Mouse (Mus musculus) G1E (cell line): ENCODE measurements around the gene Polk. TPM values are rescaled to one million over a fixed set of nuclear protein-coding genes. Genes with fewer than 3 reads are reported as not detected.

Experiments
- ATAC-seq: 2 replicates; pipeline ENCODE4 v1.8.0; 2016; ENCODE audit warnings: mild to moderate bottlenecking; ENCODE audit not compliant: insufficient number of reproducible peaks, poor library complexity, low FRiP score, severe bottlenecking; ENCODE audit errors: extremely low read depth
- DNase-seq: peaks from one replicate; pipeline ENCODE4 v3.0.0; 2012; ENCODE audit warnings: low spot score
- H3K27me3 ChIP-seq: 2 replicates; pipeline ENCODE4 v1.6.1; 2012; ENCODE audit warnings: mild to moderate bottlenecking, low read length, inconsistent platforms; ENCODE audit not compliant: insufficient read depth
- H3K36me3 ChIP-seq: replicated peaks from 2 replicates; pipeline ENCODE3; 2012; ENCODE audit warnings: mild to moderate bottlenecking, inconsistent platforms
- H3K4me1 ChIP-seq: 2 replicates; pipeline ENCODE4 v1.6.1; 2012; ENCODE audit warnings: low read depth, low read length, inconsistent platforms, mixed read lengths; ENCODE audit not compliant: insufficient read depth
- H3K4me3 ChIP-seq: 2 replicates; pipeline ENCODE4 v1.5.1; 2012; ENCODE audit warnings: low read depth, mild to moderate bottlenecking, inconsistent platforms, low read length, moderate library complexity, mixed read lengths
- H3K9me3 ChIP-seq: replicated peaks from 2 replicates; pipeline ENCODE4 v1.6.1; 2012; ENCODE audit warnings: inconsistent platforms
- CTCF ChIP-seq: IDR thresholded peaks from 2 replicates; pipeline ENCODE4 v1.5.1; 2012; ENCODE audit warnings: low read depth, low read length, inconsistent platforms, mixed read lengths
- GATA1 ChIP-seq: IDR thresholded peaks from 2 replicates; pipeline ENCODE4 v1.6.1; 2012; ENCODE audit warnings: borderline replicate concordance, low read length, inconsistent platforms, mixed read lengths
- GATA2 ChIP-seq: IDR thresholded peaks from 2 replicates; pipeline ENCODE4 v1.6.1; 2012; ENCODE audit warnings: low read depth, low read length, inconsistent platforms, borderline replicate concordance
- POLR2AphosphoS5 ChIP-seq: IDR thresholded peaks from 2 replicates; pipeline ENCODE4 v1.6.1; 2012; ENCODE audit warnings: low read depth, low read length, inconsistent platforms; ENCODE audit not compliant: insufficient replicate concordance
- TAL1 ChIP-seq: conservative IDR thresholded peaks from 2 replicates; pipeline ENCODE4 v1.6.1; 2012; ENCODE audit warnings: low read depth, low read length, inconsistent platforms, mixed read lengths
- polyA plus RNA-seq: library from polyadenylated mRNA; stranded (reverse); fragments of >175 nt; gene quantifications from 2 replicates; pipeline ENCODE4 v1.2.3, GENCODE M21; 2012
- total RNA-seq, 2 experiments: library from RNA; stranded (forward) in 1 of 2; stranded (reverse) in 1 of 2; fragments of 200-1000 nt in 1 of 2; fragments of >200 nt in 1 of 2; fragmentation: Nextera tagmentation in 1 of 2; gene quantifications; 2 replicates each; pipeline ENCODE4 v1.2.3; 2014 to 2017

Gene Polk
- total RNA-seq (2014; fragmentation: Nextera tagmentation), result 44.1 and 49.7 TPM in 2 replicates
- 19.1 and 25.6 TPM in 2 replicates for total RNA-seq (2017)
- polyA plus RNA-seq, result 0.36 and 0.72 TPM in 2 replicates

DNA sequence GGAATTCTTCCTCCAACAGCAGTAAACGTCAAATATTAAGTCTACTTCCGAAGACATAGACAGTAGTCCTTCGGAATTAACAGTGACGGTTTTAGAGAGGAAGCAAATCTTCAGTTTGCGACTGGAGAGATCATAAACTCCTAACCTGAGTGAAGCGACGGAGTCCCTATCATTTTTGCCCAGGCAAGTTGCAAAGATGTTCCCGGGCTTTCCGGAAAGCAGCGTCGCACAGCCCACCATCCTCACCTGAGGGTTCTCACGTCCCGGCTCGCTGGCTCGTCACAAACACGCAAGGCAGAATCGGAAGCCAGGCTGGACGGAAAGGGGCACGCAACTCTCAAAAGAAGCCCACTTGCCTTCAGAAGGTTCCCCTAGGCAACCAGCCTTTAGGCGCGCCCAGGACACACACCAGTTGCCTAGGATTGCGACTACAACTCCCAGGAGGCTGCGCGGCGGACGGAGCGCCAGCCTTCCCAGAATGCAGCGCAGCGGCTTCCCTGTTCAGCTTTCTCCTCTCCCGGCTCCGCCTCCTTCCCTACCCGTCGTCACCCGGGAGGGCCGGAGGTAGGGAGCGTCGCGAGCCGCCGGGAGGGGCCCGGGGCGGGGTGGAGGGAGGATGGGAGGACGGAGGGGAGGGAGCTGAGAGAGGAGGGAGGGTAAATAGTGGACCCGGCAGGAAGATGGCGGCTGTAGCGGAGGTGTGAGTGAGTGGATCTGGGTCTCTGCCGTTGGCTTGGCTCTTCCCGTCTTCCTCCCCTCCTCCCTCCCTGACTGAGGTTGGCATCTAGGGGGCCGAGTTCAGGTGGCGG lies at the start of gene Polk, which contains the start of gene Col4a3bp:
Gene Polk (minus strand): TSS at position 499 of the 809 bp plus-strand sequence.
Gene Col4a3bp (plus strand): TSS at position 538 of the 809 bp plus-strand sequence.
- ATAC-seq, result peak; percentile 96
- no peaks in the 10 kb centered on the region for H3K27me3 ChIP-seq

GRCm38 (mm10) chr13:96588642-96589041 lies 46.3 kb upstream of the Polk start:
- DNase-seq (no peak), ATAC-seq (no peak)
- H3K4me3 ChIP-seq, result no peak overlapping the region
- peaks cover 6% of the 10 kb centered on the region for H3K4me1 ChIP-seq
- H3K36me3 ChIP-seq, result peaks cover 22% of the 10 kb centered on the region
- H3K9me3 ChIP-seq, result no peaks in the 10 kb centered on the region
- H3K27me3 ChIP-seq, result no peaks in the 10 kb centered on the region
- TF ChIP-seq GATA2 (no peak), CTCF (no peak), GATA1 (no peak), TAL1 (no peak), POLR2AphosphoS5 (no peak)

More for the DNA sequence above, at the start of gene Polk, which contains the start of gene Col4a3bp:
- H3K36me3 ChIP-seq, result peaks cover 6% of the 10 kb centered on the region
- no peaks in the 10 kb centered on the region for H3K9me3 ChIP-seq
- H3K4me1 ChIP-seq, result peaks cover 29% of the 10 kb centered on the region
- H3K4me3 ChIP-seq, result peak within 1 kb of the TSS; percentile 97
- TF ChIP-seq TAL1 (no peak), CTCF (no peak), GATA1 (no peak), GATA2 (no peak), POLR2AphosphoS5 (no peak)
- peak; percentile 97 for DNase-seq

- no peak for TF ChIP-seq GATA1
- TF ChIP-seq CTCF, result no peak
- no peak for TF ChIP-seq TAL1
- no peak for TF ChIP-seq POLR2AphosphoS5
- TF ChIP-seq GATA2, result no peak
- ATAC-seq, result no peak
Measured at GRCm38 (mm10) chr13:96586540-96586939, 44.2 kb upstream of the Polk start.

DNA sequence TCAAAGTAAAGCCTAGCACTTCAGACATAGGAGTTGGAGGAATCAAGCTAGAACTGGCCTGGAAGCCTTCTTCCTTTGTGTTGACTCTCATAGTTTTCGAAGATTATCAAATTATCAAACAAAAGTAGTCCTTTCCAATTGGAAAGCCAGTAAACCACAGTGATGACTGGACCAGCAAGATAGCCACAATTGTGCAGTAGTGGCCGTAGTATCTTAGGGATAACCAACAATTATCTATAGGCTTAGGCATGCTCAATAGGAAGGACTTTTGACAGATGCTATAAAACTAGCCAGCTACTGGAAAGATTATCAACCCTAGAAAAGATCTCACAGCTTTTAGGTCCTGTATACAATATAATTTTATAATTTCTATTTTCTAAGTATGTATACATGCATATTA lies 41.8 kb upstream of the Polk start:
- no peak for TF ChIP-seq GATA1
- TF ChIP-seq GATA2, result no peak
- no peak for TF ChIP-seq TAL1
- no peak for TF ChIP-seq POLR2AphosphoS5
- no peak for TF ChIP-seq CTCF
- ATAC-seq, result no peak
- H3K4me3 ChIP-seq, result no peak overlapping the region

More at GRCm38 (mm10) chr13:96586540-96586939, 44.2 kb upstream of the Polk start:
- Histone ChIP-seq H3K9me3 (no peaks in the 10 kb centered on the region), H3K4me3 (no peak overlapping the region), H3K36me3 (peaks cover 18% of the 10 kb centered on the region), H3K27me3 (no peaks in the 10 kb centered on the region), H3K4me1 (peaks cover 11% of the 10 kb centered on the region)
- no peak for DNase-seq

DNA sequence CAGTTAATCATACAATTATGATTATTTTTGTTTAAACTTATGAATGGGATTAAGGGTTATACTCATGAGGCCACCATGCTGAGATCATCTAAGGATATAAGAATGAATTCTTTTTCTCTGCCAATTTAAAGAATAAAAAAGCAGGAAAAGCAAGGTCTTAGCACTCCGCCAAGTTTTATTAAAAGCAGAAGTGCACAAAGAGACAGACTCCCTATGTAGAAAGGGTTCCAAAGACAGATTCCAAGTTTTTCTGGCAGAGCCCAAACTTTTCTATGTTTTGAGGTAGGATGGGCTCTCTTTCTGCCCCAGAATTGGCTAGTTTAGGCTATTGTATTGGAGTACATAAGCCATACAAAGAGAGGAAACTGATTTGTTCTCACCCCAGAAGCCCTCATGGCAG lies 37.6 kb upstream of the Polk start:
- DNase-seq (no peak), ATAC-seq (no peak)
- TF ChIP-seq POLR2AphosphoS5, result no peak
- no peak for TF ChIP-seq TAL1
- no peak for TF ChIP-seq GATA2
- TF ChIP-seq GATA1, result no peak
- TF ChIP-seq CTCF, result no peak
- H3K4me3 ChIP-seq, result no peak overlapping the region
- H3K9me3 ChIP-seq, result no peaks in the 10 kb centered on the region
- peaks cover 11% of the 10 kb centered on the region for H3K4me1 ChIP-seq
- no peaks in the 10 kb centered on the region for H3K27me3 ChIP-seq
- peaks cover 7% of the 10 kb centered on the region for H3K36me3 ChIP-seq

More for the DNA sequence above, 41.8 kb upstream of the Polk start:
- Histone ChIP-seq H3K36me3 (peaks cover 15% of the 10 kb centered on the region), H3K4me1 (peaks cover 11% of the 10 kb centered on the region), H3K27me3 (no peaks in the 10 kb centered on the region), H3K9me3 (no peaks in the 10 kb centered on the region)
- DNase-seq, result no peak

GRCm38 (mm10) chr13:96579104-96579503 lies 36.7 kb upstream of the Polk start:
- ATAC-seq, result no peak

More at GRCm38 (mm10) chr13:96579104-96579503, 36.7 kb upstream of the Polk start:
- H3K27me3 ChIP-seq, result no peaks in the 10 kb centered on the region
- no peak overlapping the region for H3K4me3 ChIP-seq
- peaks cover 10% of the 10 kb centered on the region for H3K4me1 ChIP-seq
- H3K36me3 ChIP-seq, result peaks cover 2% of the 10 kb centered on the region
- DNase-seq, result no peak
- no peaks in the 10 kb centered on the region for H3K9me3 ChIP-seq
- TF ChIP-seq GATA1 (no peak), TAL1 (no peak), GATA2 (no peak), CTCF (no peak), POLR2AphosphoS5 (no peak)
